In genomic region chr11:75399411-75399841, GRCm38 (mm10) we compare ENCODE assay signal across 10 mouse cellular contexts. TPM values are rescaled to one million over a fixed set of nuclear protein-coding genes. Genes with fewer than 3 reads are reported as not detected.
DNase-seq lines count a peak whose midpoint lies in the region; ATAC-seq lines count a peak whose summit lies in the region.
"Had no signal": no experiment of that assay in that cellular context is flagged by ENCODE, and none has a peak within 500 bp of the region (broad histone marks: within the 10 kb centered on the region; RNA-seq: fewer than 3 reads in every experiment).

No protein-coding gene starts in this region.

- H3K9ac ChIP-seq in hindbrain, embryonic 12.5 days = no peak overlapping the region
- H3K9ac ChIP-seq: embryonic facial prominence, embryonic 12.5 days had no signal

- no peak overlapping the region for H3K4me2 ChIP-seq in hindbrain, embryonic 12.5 days (replicated peaks)
- H3K4me2 ChIP-seq: embryonic facial prominence, embryonic 12.5 days; limb, embryonic 13.5 days had no signal

- 88% methylated on average over 11 of the region's 11 CpGs for WGBS in hindbrain, embryonic 12.5 days

- no peaks in the 10 kb centered on the region; the same call in 1 of the 2 replicates for H3K36me3 ChIP-seq in hindbrain, embryonic 12.5 days

- H3K27ac ChIP-seq in hindbrain, embryonic 12.5 days = no peak overlapping the region
- H3K27ac ChIP-seq: embryonic facial prominence, embryonic 12.5 days; heart, adult 2 months; limb, embryonic 13.5 days had no signal

- no peaks in the 10 kb centered on the region for H3K9me3 ChIP-seq in hindbrain, embryonic 12.5 days (replicated peaks)
- H3K9me3 ChIP-seq: embryonic facial prominence, embryonic 12.5 days had no signal

- ATAC-seq in hindbrain, embryonic 12.5 days (ENCODE audit: low FRiP score) = no peak

- peak; percentile 82 for DNase-seq in right cerebral cortex, adult 18-20 months
- DNase-seq in right cerebral cortex, postnatal 10 days (ENCODE audit: low spot score in 2 of 2) = no peak
- DNase-seq in adrenal gland, adult 2 months = peak; percentile 83
- peak; percentile 49 to 61 for DNase-seq in cerebellum, postnatal 14 days
- DNase-seq in telencephalon, adult 2 months (ENCODE audit: low read depth, low spot score) = peak; percentile 71
- DNase-seq in lung, postnatal 10 days = no peak
- DNase-seq: heart, adult 2 months had no signal

- H3K27me3 ChIP-seq in hindbrain, embryonic 12.5 days = no peaks in the 10 kb centered on the region
- H3K27me3 ChIP-seq: embryonic facial prominence, embryonic 12.5 days; limb, embryonic 13.5 days had no signal

- H3K4me3 ChIP-seq in hindbrain, embryonic 12.5 days = no peak overlapping the region
- H3K4me3 ChIP-seq: embryonic facial prominence, embryonic 12.5 days; heart, adult 2 months; limb, embryonic 13.5 days had no signal

- H3K4me1 ChIP-seq in hindbrain, embryonic 12.5 days = no peaks in the 10 kb centered on the region
- H3K4me1 ChIP-seq: embryonic facial prominence, embryonic 12.5 days; limb, embryonic 13.5 days had no signal

RNA-seq across cellular contexts. Expression of gene Serpinf1, which starts 23.1 kb away (rescaled TPM):
- total RNA-seq in adrenal gland, adult 2 months (2021) = 10 to 100 TPM; 21.4 to 31.3 TPM
- 43.7 and 74.1 TPM in 2 replicates for polyA plus RNA-seq in adrenal gland, adult 2 months (2012; rRNA removed)
- polyA plus RNA-seq in hindbrain, embryonic 12.5 days (2016; fragmentation: Nextera tagmentation; extraction: Ambion mirVana) = 111 and 121 TPM in 2 replicates

RNA-seq across cellular contexts. Expression of gene Serpinf2, which starts 40.0 kb away (rescaled TPM):
- 1 to 10 TPM in 1 of 2 experiments, not detected in 1; 2.6 TPM for total RNA-seq in adrenal gland, adult 2 months (2021)
- polyA plus RNA-seq in adrenal gland, adult 2 months (2012; rRNA removed) = 0.09 and 1.2 TPM in 2 replicates
- not detected in 2 replicates for polyA plus RNA-seq in hindbrain, embryonic 12.5 days (2016; fragmentation: Nextera tagmentation; extraction: Ambion mirVana)
- total RNA-seq: heart, adult 2 months had no signal

RNA-seq across cellular contexts. Expression of gene Smyd4, which starts 51.2 kb away (rescaled TPM):
- total RNA-seq in adrenal gland, adult 2 months (2021) = 10 to 100 TPM in 1 of 2 experiments, 1 to 10 TPM in 1; 5.2 to 12.5 TPM
- polyA plus RNA-seq in adrenal gland, adult 2 months (2012; rRNA removed) = 6.3 and 6.8 TPM in 2 replicates
- polyA plus RNA-seq in hindbrain, embryonic 12.5 days (2016; fragmentation: Nextera tagmentation; extraction: Ambion mirVana) = 13.4 and 17.3 TPM in 2 replicates

RNA-seq across cellular contexts. Expression of gene Rpa1, which starts 51.3 kb away (rescaled TPM):
- total RNA-seq in adrenal gland, adult 2 months (2021) = 10 to 100 TPM; 35.6 to 54.9 TPM
- polyA plus RNA-seq in adrenal gland, adult 2 months (2012; rRNA removed) = 11.8 and 16.4 TPM in 2 replicates
- 96.9 and 99.5 TPM in 2 replicates for polyA plus RNA-seq in hindbrain, embryonic 12.5 days (2016; fragmentation: Nextera tagmentation; extraction: Ambion mirVana)

RNA-seq across cellular contexts. Expression of gene Wdr81, which starts 55.1 kb away (rescaled TPM):
- total RNA-seq in adrenal gland, adult 2 months (2021) = 10 to 100 TPM; 15.5 to 15.6 TPM
- polyA plus RNA-seq in adrenal gland, adult 2 months (2012; rRNA removed) = 28.2 and 34.1 TPM in 2 replicates
- polyA plus RNA-seq in hindbrain, embryonic 12.5 days (2016; fragmentation: Nextera tagmentation; extraction: Ambion mirVana) = 9.3 and 9.6 TPM in 2 replicates

Comparison
In these comparisons a context has a peak if more than half of its experiments do, and no peak if none do; other contexts are left out.
1. DNase-seq: peak in right cerebral cortex, adult 18-20 months (single experiment), adrenal gland, adult 2 months (single experiment), cerebellum, postnatal 14 days (2 of 2) and telencephalon, adult 2 months (single experiment); none in right cerebral cortex, postnatal 10 days (0 of 2) and lung, postnatal 10 days (single experiment).